Mouse (Mus musculus) MEL (cell line): ENCODE results near the gene Ptk7. TPM values are rescaled to one million over a fixed set of nuclear protein-coding genes. Genes with fewer than 3 reads are reported as not detected.

Experiments used
- DNase-seq: peaks from one replicate; pipeline ENCODE4 v3.0.0; 2011; ENCODE audit warnings: low read depth, low spot score
- H3K27ac ChIP-seq: 2 replicates; pipeline ENCODE4 v1.5.1; 2012; ENCODE audit warnings: low read depth, mild to moderate bottlenecking, control low read depth, low read length, moderate library complexity; ENCODE audit not compliant: control insufficient read depth
- H3K27me3 ChIP-seq, 2 experiments: fragments of 150-350 bp in 1 of 2; sonication (generic) in 1 of 2; 2 replicates each; pipeline ENCODE4 v1.6.1; 2012; ENCODE audit warnings: low read length in 2 of 2, mild to moderate bottlenecking in 2 of 2, improper control_type of control experiment in 1 of 2, moderate library complexity in 1 of 2; ENCODE audit not compliant: insufficient read depth in 2 of 2, control insufficient read depth in 1 of 2
- H3K36me3 ChIP-seq, 2 experiments: 2 replicates each; pipeline ENCODE4 v1.6.1; 2012 to 2014; ENCODE audit warnings: low read length in 2 of 2, improper control_type of control experiment in 1 of 2, inconsistent platforms in 1 of 2, mild to moderate bottlenecking in 1 of 2; ENCODE audit not compliant: insufficient read depth in 2 of 2, control insufficient read depth in 1 of 2
- H3K4me1 ChIP-seq, 2 experiments: fragments of 150-350 bp in 1 of 2; sonication (generic) in 1 of 2; 2 replicates each; pipeline ENCODE4 v1.6.1; 2012; ENCODE audit warnings: low read length in 2 of 2, improper control_type of control experiment in 1 of 2, mild to moderate bottlenecking in 1 of 2; ENCODE audit not compliant: insufficient read depth in 2 of 2, control insufficient read depth in 1 of 2
- H3K4me3 ChIP-seq, 2 experiments: fragments of 150-350 bp in 1 of 2; sonication (generic) in 1 of 2; 2 replicates each; pipeline ENCODE4 v1.5.1; 2012; ENCODE audit warnings: low read depth in 2 of 2, low read length in 2 of 2, mild to moderate bottlenecking in 2 of 2, moderate library complexity in 2 of 2, control low read depth in 1 of 2, improper control_type of control experiment in 1 of 2; ENCODE audit not compliant: control insufficient read depth in 1 of 2, insufficient read depth in 1 of 2
- H3K79me2 ChIP-seq: 2 replicates; pipeline ENCODE4 v1.6.1; 2012; ENCODE audit warnings: mild to moderate bottlenecking, low read length, moderate library complexity; ENCODE audit not compliant: control insufficient read depth, poor library complexity, insufficient read depth
- H3K9ac ChIP-seq: 2 replicates; pipeline ENCODE4 v1.6.1; 2012; ENCODE audit warnings: low read depth, mild to moderate bottlenecking, control low read depth, low read length, moderate library complexity; ENCODE audit not compliant: control insufficient read depth, poor library complexity, severe bottlenecking
- H3K9me3 ChIP-seq: fragments of 150-350 bp; sonication (generic); replicated peaks from 2 replicates; pipeline ENCODE4 v1.6.1; 2012; ENCODE audit warnings: mild to moderate bottlenecking, low read length, improper control_type of control experiment, moderate library complexity; ENCODE audit not compliant: insufficient read depth
- CTCF ChIP-seq, 3 experiments: IDR thresholded peaks in 2 of 3; conservative IDR thresholded peaks in 1 of 3; 2 replicates each; pipeline ENCODE4 v1.5.1; 2011 to 2012; ENCODE audit warnings: low read length in 3 of 3, low read depth in 2 of 3, mild to moderate bottlenecking in 2 of 3, improper control_type of control experiment in 1 of 3, inconsistent platforms in 1 of 3, mixed read lengths in 1 of 3, moderate library complexity in 1 of 3; ENCODE audit not compliant: control insufficient read depth in 1 of 3, insufficient read depth in 1 of 3, poor library complexity in 1 of 3, severe bottlenecking in 1 of 3
- EP300 ChIP-seq, 2 experiments: IDR thresholded peaks; 2 replicates each; pipeline ENCODE4 v1.6.1; 2011; ENCODE audit warnings: improper control_type of control experiment in 2 of 2, low read length in 2 of 2, low read depth in 1 of 2, mild to moderate bottlenecking in 1 of 2
- GABPA ChIP-seq: IDR thresholded peaks from 2 replicates; pipeline ENCODE4 v1.6.1; 2012; ENCODE audit warnings: low read depth, mild to moderate bottlenecking, inconsistent platforms, low read length, improper control_type of control experiment, moderate library complexity
- JUND ChIP-seq: IDR thresholded peaks from 2 replicates; pipeline ENCODE4 v1.6.1; 2011; ENCODE audit warnings: low read depth, mild to moderate bottlenecking, improper control_type of control experiment, low read length
- KAT2A ChIP-seq: conservative IDR thresholded peaks from 2 replicates; pipeline ENCODE4 v1.6.1; 2012; ENCODE audit warnings: low read depth, low read length, improper control_type of control experiment, inconsistent platforms
- MAFK ChIP-seq: IDR thresholded peaks from 2 replicates; pipeline ENCODE4 v1.6.1; 2011; ENCODE audit warnings: low read depth, mild to moderate bottlenecking, low read length, improper control_type of control experiment, borderline replicate concordance
- MAX ChIP-seq: IDR thresholded peaks from 2 replicates; pipeline ENCODE4 v1.6.1; 2011; ENCODE audit warnings: low read length, improper control_type of control experiment
- MEF2A ChIP-seq: IDR thresholded peaks from 2 replicates; pipeline ENCODE4 v1.6.1; 2014; ENCODE audit warnings: low read depth, mild to moderate bottlenecking, inconsistent platforms, low read length, improper control_type of control experiment; ENCODE audit not compliant: poor library complexity, insufficient replicate concordance, severe bottlenecking; ENCODE audit errors: extremely low read depth
- MYB ChIP-seq: IDR thresholded peaks from 2 replicates; pipeline ENCODE4 v1.6.1; 2011; ENCODE audit warnings: mild to moderate bottlenecking, low read depth, low read length, improper control_type of control experiment
- MYC ChIP-seq: IDR thresholded peaks from 2 replicates; pipeline ENCODE4 v1.6.1; 2011; ENCODE audit warnings: low read depth, mild to moderate bottlenecking, low read length, improper control_type of control experiment, moderate library complexity
- NELFE ChIP-seq: IDR thresholded peaks from 2 replicates; pipeline ENCODE4 v1.6.1; 2011; ENCODE audit warnings: low read depth, low read length, improper control_type of control experiment
- NRF1 ChIP-seq: IDR thresholded peaks from 2 replicates; pipeline ENCODE4 v1.6.1; 2014; ENCODE audit warnings: low read depth, mild to moderate bottlenecking, inconsistent platforms, low read length, improper control_type of control experiment, moderate library complexity; ENCODE audit not compliant: poor library complexity, insufficient read depth, severe bottlenecking
- POLR2A ChIP-seq, 2 experiments: IDR thresholded peaks; 2 replicates each; pipeline ENCODE4 v1.6.1; 2011 to 2012; ENCODE audit warnings: low read length in 2 of 2, mild to moderate bottlenecking in 2 of 2, control low read depth in 1 of 2, improper control_type of control experiment in 1 of 2, low read depth in 1 of 2, moderate library complexity in 1 of 2; ENCODE audit not compliant: control insufficient read depth in 1 of 2, insufficient read depth in 1 of 2, poor library complexity in 1 of 2
- RCOR1 ChIP-seq: IDR thresholded peaks from 2 replicates; pipeline ENCODE4 v1.6.1; 2012; ENCODE audit warnings: low read depth, mild to moderate bottlenecking, inconsistent platforms, low read length, improper control_type of control experiment
- SIN3A ChIP-seq: IDR thresholded peaks from 2 replicates; pipeline ENCODE4 v1.6.1; 2012; ENCODE audit warnings: low read length, improper control_type of control experiment, inconsistent platforms
- TAL1 ChIP-seq: IDR thresholded peaks from 2 replicates; pipeline ENCODE4 v1.6.1; 2012; ENCODE audit warnings: mild to moderate bottlenecking, inconsistent platforms, low read length, moderate library complexity, mixed read lengths
- TCF12 ChIP-seq: IDR thresholded peaks from 2 replicates; pipeline ENCODE4 v1.6.1; 2014; ENCODE audit warnings: low read depth, mild to moderate bottlenecking, inconsistent platforms, low read length, improper control_type of control experiment, moderate library complexity
- USF2 ChIP-seq, 2 experiments: IDR thresholded peaks; 2 replicates each; pipeline ENCODE4 v1.6.1; 2011 to 2012; ENCODE audit warnings: improper control_type of control experiment in 2 of 2, low read length in 2 of 2, borderline replicate concordance in 1 of 2, inconsistent platforms in 1 of 2, low read depth in 1 of 2, mild to moderate bottlenecking in 1 of 2; ENCODE audit not compliant: insufficient read depth in 1 of 2
- ZKSCAN1 ChIP-seq: IDR thresholded peaks from 2 replicates; pipeline ENCODE4 v1.6.1; 2012; ENCODE audit warnings: low read depth, mild to moderate bottlenecking, inconsistent platforms, low read length, improper control_type of control experiment, moderate library complexity
- polyA plus RNA-seq, 2 experiments: library from polyadenylated mRNA; stranded (reverse) in 1 of 2; unstranded in 1 of 2; fragments of >175 nt in 1 of 2; fragments of >200 nt in 1 of 2; gene quantifications; 2 replicates each; pipeline versions ENCODE4 v1.2.1 to v1.2.4; 2012; ENCODE audit warnings: low replicate concordance in 2 of 2, low read depth in 1 of 2; ENCODE audit not compliant: insufficient read length in 2 of 2, insufficient read depth in 1 of 2, missing spikeins in 1 of 2
- total RNA-seq: library from RNA; depleted of rRNA; stranded (reverse); fragments of 300-350 nt; gene quantifications from 2 replicates; pipeline ENCODE4 v1.2.3, GENCODE M21; 2012

The Ptk7 gene
- total and polyA plus RNA-seq, 3 experiments: 0.04 to 0.10 TPM; not detected in 1

DNA sequence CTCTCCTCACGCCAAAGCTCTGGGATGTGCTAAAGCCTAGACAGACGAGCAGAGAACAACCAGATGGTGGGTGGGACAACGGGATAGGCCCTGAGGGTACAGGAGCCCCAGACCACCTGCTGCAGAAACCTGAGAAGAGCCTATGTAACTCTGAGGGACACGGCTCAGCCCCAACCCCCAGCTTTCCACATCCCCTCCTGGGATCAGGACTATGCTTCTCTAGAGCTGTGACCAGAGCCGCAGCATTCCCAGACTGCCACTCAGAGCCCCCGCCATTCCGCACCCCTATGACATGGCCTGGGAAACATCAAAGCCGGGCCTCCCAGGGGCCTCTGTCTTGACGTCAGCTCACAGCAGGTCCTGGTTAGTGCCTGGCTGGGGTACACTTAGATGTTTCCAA is 34.7 kb downstream of the Ptk7 start:
- no peaks in the 10 kb centered on the region for H3K9me3 ChIP-seq
- H3K4me1 ChIP-seq: peaks cover 0 to 4% of the 10 kb centered on the region in 2 experiments; a peak in 3 of 4 replicates
- peaks cover 0 to 1% of the 10 kb centered on the region in 2 experiments; a peak in 1 of 4 replicates for H3K36me3 ChIP-seq
- no peak overlapping the region for H3K27ac ChIP-seq
- H3K27me3 ChIP-seq: no peaks in the 10 kb centered on the region
- no peak for DNase-seq
- TF ChIP-seq NRF1: no peak
- no peak for TF ChIP-seq KAT2A
- no peak for TF ChIP-seq MAFK
- no peak for TF ChIP-seq GABPA
- TF ChIP-seq CTCF (IDR thresholded peaks at IDR 0.05 in 2 of 3, conservative IDR thresholded peaks at IDR 0.05 in 1 of 3; ENCODE audit: control insufficient read depth in 1 of 3, insufficient read depth in 1 of 3, low read depth in 2 of 3, low read length in 3 of 3, poor library complexity in 1 of 3, severe bottlenecking in 1 of 3): no peak
- no peak for TF ChIP-seq MAX
- TF ChIP-seq SIN3A: no peak
- TF ChIP-seq MYC: no peak
- no peak for TF ChIP-seq ZKSCAN1
- no peak for TF ChIP-seq JUND
- no peak for TF ChIP-seq MYB
- TF ChIP-seq TCF12: no peak
- TF ChIP-seq USF2 (IDR thresholded peaks at IDR 0.05; ENCODE audit: borderline replicate concordance in 1 of 2, insufficient read depth in 1 of 2, low read depth in 1 of 2, low read length in 2 of 2): no peak
- TF ChIP-seq EP300 (IDR thresholded peaks at IDR 0.05; ENCODE audit: low read depth in 1 of 2, low read length in 2 of 2): no peak
- TF ChIP-seq RCOR1: no peak
- no peak for TF ChIP-seq TAL1
- TF ChIP-seq POLR2A (IDR thresholded peaks at IDR 0.05; ENCODE audit: control insufficient read depth in 1 of 2, insufficient read depth in 1 of 2, low read depth in 1 of 2, low read length in 2 of 2, poor library complexity in 1 of 2): no peak
- no peaks in the 10 kb centered on the region for H3K79me2 ChIP-seq
- H3K9ac ChIP-seq: no peak overlapping the region
- H3K4me3 ChIP-seq: no peak overlapping the region

DNA sequence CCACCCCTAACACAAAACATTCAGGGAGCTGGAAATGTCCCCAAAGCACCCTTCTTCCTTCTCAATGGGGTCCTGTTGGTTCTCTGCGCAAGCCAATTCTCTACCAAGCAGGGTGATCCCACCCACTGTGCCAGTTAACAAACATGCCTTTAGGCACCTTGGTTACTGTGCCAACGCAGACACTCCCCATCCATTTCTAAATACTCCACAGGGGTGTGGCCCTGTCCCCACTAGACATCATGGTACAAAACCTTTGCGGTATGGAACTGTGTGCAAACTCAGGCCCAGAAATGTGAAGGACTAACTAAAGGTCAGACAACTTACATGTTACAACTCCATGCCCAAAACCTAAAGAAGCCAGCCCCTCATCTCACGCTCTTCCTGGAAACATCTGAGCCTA is 36.2 kb downstream of the Ptk7 start:
- TF ChIP-seq GABPA (no peak), NELFE (no peak), MEF2A (no peak), MYB (no peak)
- Histone ChIP-seq H3K4me1 (peaks cover 7 to 12% of the 10 kb centered on the region in 2 experiments), H3K9me3 (no peaks in the 10 kb centered on the region), H3K36me3 (peaks cover 0 to 6% of the 10 kb centered on the region in 2 experiments; a peak in 1 of 4 replicates), H3K27me3 (no peaks in the 10 kb centered on the region), H3K9ac (no peak overlapping the region), H3K27ac (no peak overlapping the region), H3K4me3 (no peak overlapping the region), H3K79me2 (no peaks in the 10 kb centered on the region)
- no peak for DNase-seq
